Mouse (Mus musculus) gonadal fat pad, adult 2 months (tissue): ENCODE data around the gene Tbck. TPM values are rescaled to one million over a fixed set of nuclear protein-coding genes. Genes with fewer than 3 reads are reported as not detected.

Experiments used
- DNase-seq: peaks from one replicate; pipeline ENCODE4 v3.0.0-alpha.2; 2012; ENCODE audit warnings: low read depth
- polyA plus RNA-seq: library from polyadenylated mRNA; depleted of rRNA; stranded (reverse); fragments of >200 nt; gene quantifications from 2 replicates; pipeline ENCODE4 v1.2.3, GENCODE M21; 2012

Tbck gene
- polyA plus RNA-seq, 1 experiment, result 5.1 TPM

DNA sequence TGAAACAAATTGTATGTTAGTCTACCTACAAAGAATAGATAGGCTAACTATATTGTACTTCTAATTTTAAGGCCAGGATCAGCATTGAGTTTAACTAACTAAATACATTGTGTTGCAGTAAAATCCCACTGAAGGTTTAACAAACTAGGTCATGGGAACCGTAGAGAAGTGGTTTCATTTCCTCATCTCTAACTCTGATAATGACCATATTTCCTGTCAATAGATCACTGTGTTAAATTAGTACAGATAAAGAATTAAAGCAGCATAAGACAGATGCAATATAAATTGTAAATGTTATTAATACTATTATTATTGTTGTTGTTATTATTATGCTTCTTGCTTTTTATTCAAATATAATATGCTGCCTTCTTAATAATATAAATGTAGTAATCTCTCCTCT lies 72.3 kb downstream of the Tbck start:
- no peak for DNase-seq

DNA sequence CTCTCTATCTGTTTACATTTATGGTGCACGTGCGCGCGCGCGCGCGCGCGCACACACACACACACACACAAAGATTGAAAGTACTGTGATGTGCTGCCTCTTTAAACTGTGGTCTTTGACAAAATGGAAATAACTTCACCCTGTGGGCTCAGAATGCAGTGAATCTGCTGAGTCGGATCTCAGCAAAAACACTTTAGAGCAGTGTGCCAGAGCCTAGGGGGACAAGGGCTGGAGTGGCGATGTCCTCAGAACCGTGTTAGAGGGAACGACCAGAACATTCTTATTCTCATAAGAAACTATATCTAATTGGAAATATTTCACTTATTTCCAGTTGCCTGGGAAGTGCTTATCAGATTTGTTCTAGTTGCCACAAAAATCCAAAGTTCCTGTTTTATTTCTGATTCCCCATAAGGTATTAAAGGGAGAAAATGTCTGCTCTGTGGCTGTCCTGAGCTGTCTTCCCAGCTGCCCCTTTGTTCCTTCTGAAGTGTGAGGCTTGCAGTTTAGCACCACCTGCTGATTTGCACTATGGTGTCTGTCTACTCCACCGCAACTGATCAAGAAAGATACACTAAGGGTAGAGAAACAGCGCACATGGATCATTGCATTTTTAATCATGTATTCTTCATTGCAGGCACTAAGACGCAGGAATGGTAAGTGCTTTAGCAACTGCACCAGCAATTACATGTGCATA lies 82.2 kb downstream of the Tbck start:
- no peak for DNase-seq

DNA sequence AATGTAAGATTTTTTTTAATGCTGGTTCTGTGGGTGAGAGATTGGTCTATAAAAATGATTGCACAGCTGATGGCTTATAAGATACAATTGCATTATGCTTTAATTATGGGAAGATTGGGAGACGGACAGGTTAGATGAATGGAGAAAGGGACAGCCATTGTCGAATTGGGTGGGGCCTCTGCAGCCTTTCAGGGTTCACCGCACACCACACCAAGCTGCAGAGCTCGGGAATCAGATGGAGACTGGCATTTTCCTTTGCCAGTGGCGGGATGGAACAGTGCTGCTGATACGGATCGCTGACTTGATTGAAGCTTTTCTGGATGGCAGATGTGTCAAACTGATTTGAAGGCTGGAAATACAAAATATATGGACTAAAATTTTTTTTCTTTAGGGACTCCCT lies 88.1 kb downstream of the Tbck start:
- no peak for DNase-seq

DNA sequence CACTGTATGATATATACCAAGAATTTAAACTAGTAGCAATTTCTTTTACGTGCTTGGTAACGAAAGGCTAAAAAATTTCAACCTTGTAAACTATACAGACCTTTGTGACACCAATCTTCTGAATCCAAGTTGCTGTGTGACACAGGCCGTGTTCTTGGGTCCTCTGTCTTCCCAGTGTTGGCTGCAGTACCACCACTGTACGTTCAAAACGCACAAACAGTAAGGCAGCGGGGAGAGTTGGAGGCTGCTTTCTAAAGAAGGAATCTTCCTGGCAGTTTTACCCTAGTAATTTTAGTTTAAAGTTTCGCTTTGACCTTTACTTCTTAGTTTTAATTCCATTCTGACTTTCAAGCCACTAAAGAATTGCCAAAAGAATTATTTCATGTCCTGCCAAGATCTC lies 92.7 kb downstream of the Tbck start:
- no peak for DNase-seq

GRCm38 (mm10) chr3:132781103-132781502 lies 97.2 kb downstream of the Tbck start:
- no peak for DNase-seq

GRCm38 (mm10) chr3:132783087-132783486 lies 99.1 kb downstream of the Tbck start:
- no peak for DNase-seq

- no peak for DNase-seq
Measured at GRCm38 (mm10) chr3:132784732-132785131, 100.8 kb downstream of the Tbck start.

GRCm38 (mm10) chr3:132786690-132787089 lies 102.7 kb downstream of the Tbck start:
- no peak for DNase-seq

DNA sequence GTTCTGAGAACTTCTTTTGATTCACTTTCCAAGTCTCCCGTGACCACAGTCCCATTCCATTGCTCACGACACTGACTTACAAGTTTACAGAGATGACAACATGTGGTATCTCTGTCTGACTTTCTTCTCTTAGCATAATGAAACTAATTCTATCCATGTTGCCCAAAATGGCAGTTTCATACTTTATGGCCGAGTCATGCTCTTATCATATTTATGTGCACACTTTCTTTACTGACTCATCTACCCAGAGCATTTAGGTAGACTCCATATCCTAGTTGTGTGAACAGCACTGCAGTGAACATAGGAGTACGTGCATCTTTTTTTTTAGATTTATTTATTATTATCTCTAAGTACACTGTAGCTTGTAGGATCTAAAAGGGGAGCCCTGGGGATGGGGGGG lies 103.8 kb downstream of the Tbck start:
- DNase-seq, result no peak

DNA sequence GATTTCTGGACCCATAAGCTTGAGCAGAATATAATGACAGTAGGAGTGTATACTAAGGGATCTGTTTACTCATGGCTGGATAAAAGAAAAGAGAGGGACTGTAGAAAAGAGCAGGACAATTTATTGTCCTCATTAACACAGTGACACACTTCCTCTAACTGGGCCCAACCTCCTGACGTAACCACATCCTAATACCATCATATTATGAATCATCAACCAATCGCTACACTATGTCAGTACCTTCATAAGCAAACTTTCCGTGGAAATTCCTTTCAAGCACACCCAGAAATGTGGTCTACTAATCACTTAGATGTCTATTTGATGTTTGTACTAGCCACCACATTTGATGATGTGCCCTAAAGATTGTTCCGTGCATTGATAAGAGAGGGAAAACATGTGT lies 107.2 kb downstream of the Tbck start:
- DNase-seq, result no peak

DNA sequence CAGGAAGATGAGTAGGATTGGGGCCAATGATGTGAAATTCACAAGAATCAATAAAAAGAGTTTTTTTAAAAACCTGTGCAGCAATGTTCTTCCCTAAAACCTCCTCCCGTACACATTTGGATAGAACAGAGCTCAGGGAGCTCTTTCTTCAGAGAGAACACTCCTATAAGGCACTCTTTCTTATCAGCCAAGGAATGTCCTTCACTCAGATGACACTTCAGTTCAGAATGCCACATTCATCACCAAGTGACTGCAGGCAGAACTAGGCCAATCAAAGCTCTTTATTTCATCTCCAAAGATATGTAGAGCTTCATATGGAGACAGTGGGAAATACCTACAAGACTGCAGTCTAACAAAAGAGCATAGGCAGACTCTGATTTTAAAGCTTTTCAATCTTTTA lies 116.3 kb downstream of the Tbck start:
- no peak for DNase-seq

GRCm38 (mm10) chr3:132801910-132802309 lies 118.0 kb downstream of the Tbck start:
- DNase-seq, result no peak

DNA sequence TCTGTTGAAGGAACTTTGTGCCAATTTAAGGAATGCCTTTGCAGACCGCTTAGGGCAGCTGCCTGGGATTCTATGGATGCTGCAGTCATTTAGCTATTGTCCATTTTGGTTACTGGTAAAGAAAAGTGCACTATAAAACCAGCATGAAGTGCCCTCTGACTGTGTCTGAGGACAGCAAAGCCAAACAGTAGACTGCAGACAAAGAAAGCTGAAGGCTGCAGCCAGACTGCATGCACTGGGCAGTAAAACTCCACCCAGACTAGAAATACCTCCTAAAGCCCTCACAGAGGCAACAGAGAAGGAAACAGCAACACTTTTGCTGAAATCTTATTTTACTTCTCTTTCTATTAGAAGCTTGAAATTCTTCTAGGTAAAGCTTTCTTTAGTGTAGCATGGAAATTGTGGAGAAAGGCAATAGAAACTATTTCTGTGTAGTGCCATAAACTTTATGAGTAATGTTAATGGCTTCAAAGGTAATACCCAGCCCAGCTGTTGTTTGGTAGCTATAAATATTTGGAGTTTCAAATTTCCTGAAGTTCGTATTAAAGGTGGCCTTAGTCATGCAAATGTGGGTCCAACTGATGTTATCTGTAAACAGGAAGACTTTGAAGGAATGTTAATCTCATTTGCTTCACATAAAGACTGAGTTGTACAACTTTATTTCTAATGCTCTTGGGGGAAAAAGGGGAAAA lies 124.1 kb downstream of the Tbck start:
- DNase-seq, result no peak

GRCm38 (mm10) chr3:132808951-132809350 lies 125.0 kb downstream of the Tbck start:
- DNase-seq, result no peak

- DNase-seq, result no peak
Measured at GRCm38 (mm10) chr3:132811791-132812190, 127.8 kb downstream of the Tbck start.

DNA sequence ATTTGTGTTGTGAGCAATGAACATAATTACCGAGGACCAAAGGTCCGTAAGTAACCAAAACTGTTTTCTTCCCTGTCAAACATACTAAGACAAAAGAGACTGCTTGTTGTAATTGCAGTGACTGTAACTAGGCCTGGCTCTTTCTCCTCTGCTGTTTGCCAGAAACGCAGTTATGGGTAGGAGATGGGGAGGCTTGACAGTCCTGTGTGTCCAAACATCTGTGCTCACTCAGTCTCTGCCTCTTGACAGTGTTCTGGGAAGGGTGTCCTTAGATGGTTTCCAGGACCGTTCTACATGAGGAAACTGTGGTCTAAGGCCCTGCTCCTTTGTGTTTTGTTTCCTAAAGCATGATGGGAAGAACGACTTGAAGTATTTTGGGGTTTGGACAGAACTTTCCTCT lies 128.4 kb downstream of the Tbck start:
- no peak for DNase-seq

DNA sequence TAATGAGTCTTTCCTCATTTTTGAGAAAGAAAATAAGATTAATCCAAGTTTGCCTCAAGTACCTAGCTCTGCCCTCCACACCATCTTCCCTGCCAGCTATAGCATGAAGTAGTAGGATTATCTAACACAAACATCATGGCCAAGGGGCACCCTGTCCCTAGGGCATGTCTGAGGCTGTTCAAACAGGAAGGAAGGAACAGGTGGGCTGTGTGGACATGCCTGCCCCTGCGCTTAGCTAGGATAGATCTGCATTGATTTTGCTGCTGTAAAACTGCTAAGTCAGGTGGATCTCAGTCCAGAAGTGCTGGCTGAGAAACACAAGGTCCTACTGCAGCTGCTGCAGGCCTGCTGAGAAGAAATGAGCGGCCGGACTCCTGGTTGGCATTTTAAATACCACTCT lies 129.2 kb downstream of the Tbck start:
- no peak for DNase-seq

- DNase-seq, result no peak
Measured at GRCm38 (mm10) chr3:132813706-132814497, 130.0 kb downstream of the Tbck start.

DNA sequence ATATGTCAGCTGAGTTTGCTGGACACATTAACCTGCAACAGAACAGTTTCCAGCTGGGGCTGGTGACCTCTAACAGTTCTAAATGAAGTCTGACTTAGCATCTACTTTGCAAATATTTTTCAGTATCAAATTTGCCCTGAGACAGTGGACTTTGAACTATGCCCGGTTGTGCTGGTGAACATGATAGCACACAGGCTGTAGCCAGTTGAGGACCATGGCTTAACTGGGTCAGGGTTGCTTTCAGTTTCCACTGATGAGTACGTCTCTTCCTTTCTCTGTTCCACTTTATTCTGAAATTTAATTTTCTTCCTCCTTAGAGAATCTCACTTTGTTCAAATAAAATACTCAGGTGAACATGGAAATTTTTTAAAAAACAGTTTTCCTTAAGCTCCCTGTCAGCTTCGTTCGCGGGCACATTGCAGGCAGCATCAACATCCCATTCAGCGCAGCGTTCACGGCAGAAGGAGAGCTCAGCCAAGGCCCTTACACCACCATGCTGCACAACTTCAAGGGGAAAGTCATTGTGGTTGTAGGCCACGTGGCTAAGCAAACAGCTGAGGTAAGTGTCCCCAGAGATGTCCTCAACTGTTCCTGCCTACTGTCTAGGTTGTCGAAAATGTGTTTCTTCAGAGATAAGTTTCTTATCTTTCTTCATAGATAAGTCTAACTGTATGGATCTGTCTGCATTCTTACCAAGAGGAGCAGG lies 131.0 kb downstream of the Tbck start:
- DNase-seq, result no peak

DNA sequence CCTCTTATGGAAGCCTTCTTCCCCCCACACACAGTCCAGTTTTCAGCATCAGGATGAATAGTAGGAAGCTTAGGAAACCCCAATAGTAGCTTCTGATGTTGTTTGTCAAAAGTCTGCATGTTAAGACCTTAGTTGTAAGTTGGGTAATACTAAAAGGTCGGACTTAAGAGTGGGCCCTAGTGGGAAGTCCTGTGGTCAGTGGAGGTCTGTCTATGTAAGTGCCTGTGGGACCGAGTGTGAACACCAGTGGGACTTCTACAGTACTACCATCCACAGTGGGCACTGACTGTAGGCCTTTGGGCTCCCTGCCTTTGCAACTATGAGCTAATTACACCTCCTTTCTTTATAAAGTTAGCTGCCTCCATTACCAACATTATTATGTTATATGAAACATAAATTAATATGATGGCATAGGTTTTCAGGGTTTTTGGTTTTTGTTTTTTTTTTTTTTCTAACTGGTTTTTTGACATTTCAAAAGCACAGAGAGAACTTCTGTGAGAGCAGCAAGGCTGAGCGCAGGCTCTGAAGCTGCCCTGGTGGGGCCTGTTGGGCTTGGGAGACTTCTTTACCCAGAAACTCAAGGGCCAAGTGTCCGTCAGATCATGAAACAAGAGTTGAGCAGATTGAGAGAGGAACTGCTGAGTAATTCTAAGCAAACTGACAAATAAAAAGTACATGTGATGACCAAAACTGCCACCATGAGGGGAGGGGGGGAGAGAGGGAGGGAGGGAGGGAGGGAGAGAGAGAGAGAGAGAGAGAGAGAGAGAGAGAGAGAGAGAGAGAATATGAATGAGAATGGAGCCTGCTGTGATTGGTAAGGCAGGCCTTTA lies 131.8 kb downstream of the Tbck start:
- no peak for DNase-seq

- DNase-seq, result no peak
Measured at GRCm38 (mm10) chr3:132819408-132819807, 135.5 kb downstream of the Tbck start.
